Mouse (Mus musculus) MEL (cell line): ENCODE results near the gene Nr2e3. TPM values are rescaled to one million over a fixed set of nuclear protein-coding genes. Genes with fewer than 3 reads are reported as not detected.

Experiments used
- DNase-seq: peaks from one replicate; pipeline ENCODE4 v3.0.0; 2011; ENCODE audit warnings: low read depth, low spot score
- H3K27ac ChIP-seq: 2 replicates; pipeline ENCODE4 v1.5.1; 2012; ENCODE audit warnings: low read depth, mild to moderate bottlenecking, control low read depth, low read length, moderate library complexity; ENCODE audit not compliant: control insufficient read depth
- H3K27me3 ChIP-seq, 2 experiments: fragments of 150-350 bp in 1 of 2; sonication (generic) in 1 of 2; 2 replicates each; pipeline ENCODE4 v1.6.1; 2012; ENCODE audit warnings: low read length in 2 of 2, mild to moderate bottlenecking in 2 of 2, improper control_type of control experiment in 1 of 2, moderate library complexity in 1 of 2; ENCODE audit not compliant: insufficient read depth in 2 of 2, control insufficient read depth in 1 of 2
- H3K36me3 ChIP-seq, 2 experiments: 2 replicates each; pipeline ENCODE4 v1.6.1; 2012 to 2014; ENCODE audit warnings: low read length in 2 of 2, improper control_type of control experiment in 1 of 2, inconsistent platforms in 1 of 2, mild to moderate bottlenecking in 1 of 2; ENCODE audit not compliant: insufficient read depth in 2 of 2, control insufficient read depth in 1 of 2
- H3K4me1 ChIP-seq, 2 experiments: fragments of 150-350 bp in 1 of 2; sonication (generic) in 1 of 2; 2 replicates each; pipeline ENCODE4 v1.6.1; 2012; ENCODE audit warnings: low read length in 2 of 2, improper control_type of control experiment in 1 of 2, mild to moderate bottlenecking in 1 of 2; ENCODE audit not compliant: insufficient read depth in 2 of 2, control insufficient read depth in 1 of 2
- H3K4me3 ChIP-seq, 2 experiments: fragments of 150-350 bp in 1 of 2; sonication (generic) in 1 of 2; 2 replicates each; pipeline ENCODE4 v1.5.1; 2012; ENCODE audit warnings: low read depth in 2 of 2, low read length in 2 of 2, mild to moderate bottlenecking in 2 of 2, moderate library complexity in 2 of 2, control low read depth in 1 of 2, improper control_type of control experiment in 1 of 2; ENCODE audit not compliant: control insufficient read depth in 1 of 2, insufficient read depth in 1 of 2
- H3K79me2 ChIP-seq: 2 replicates; pipeline ENCODE4 v1.6.1; 2012; ENCODE audit warnings: mild to moderate bottlenecking, low read length, moderate library complexity; ENCODE audit not compliant: control insufficient read depth, poor library complexity, insufficient read depth
- H3K9ac ChIP-seq: 2 replicates; pipeline ENCODE4 v1.6.1; 2012; ENCODE audit warnings: low read depth, mild to moderate bottlenecking, control low read depth, low read length, moderate library complexity; ENCODE audit not compliant: control insufficient read depth, poor library complexity, severe bottlenecking
- H3K9me3 ChIP-seq: fragments of 150-350 bp; sonication (generic); replicated peaks from 2 replicates; pipeline ENCODE4 v1.6.1; 2012; ENCODE audit warnings: mild to moderate bottlenecking, low read length, improper control_type of control experiment, moderate library complexity; ENCODE audit not compliant: insufficient read depth
- BHLHE40 ChIP-seq: IDR thresholded peaks from 2 replicates; pipeline ENCODE4 v1.6.1; 2012; ENCODE audit warnings: low read depth, mild to moderate bottlenecking, inconsistent platforms, low read length, improper control_type of control experiment, borderline replicate concordance
- CTCF ChIP-seq, 3 experiments: IDR thresholded peaks in 2 of 3; conservative IDR thresholded peaks in 1 of 3; 2 replicates each; pipeline ENCODE4 v1.5.1; 2011 to 2012; ENCODE audit warnings: low read length in 3 of 3, low read depth in 2 of 3, mild to moderate bottlenecking in 2 of 3, improper control_type of control experiment in 1 of 3, inconsistent platforms in 1 of 3, mixed read lengths in 1 of 3, moderate library complexity in 1 of 3; ENCODE audit not compliant: control insufficient read depth in 1 of 3, insufficient read depth in 1 of 3, poor library complexity in 1 of 3, severe bottlenecking in 1 of 3
- ELF1 ChIP-seq: IDR thresholded peaks from 2 replicates; pipeline ENCODE4 v1.6.1; 2014; ENCODE audit warnings: low read depth, mild to moderate bottlenecking, inconsistent platforms, low read length, improper control_type of control experiment, moderate library complexity
- JUND ChIP-seq: IDR thresholded peaks from 2 replicates; pipeline ENCODE4 v1.6.1; 2011; ENCODE audit warnings: low read depth, mild to moderate bottlenecking, improper control_type of control experiment, low read length
- KAT2A ChIP-seq: conservative IDR thresholded peaks from 2 replicates; pipeline ENCODE4 v1.6.1; 2012; ENCODE audit warnings: low read depth, low read length, improper control_type of control experiment, inconsistent platforms
- MAFK ChIP-seq: IDR thresholded peaks from 2 replicates; pipeline ENCODE4 v1.6.1; 2011; ENCODE audit warnings: low read depth, mild to moderate bottlenecking, low read length, improper control_type of control experiment, borderline replicate concordance
- MAZ ChIP-seq: IDR thresholded peaks from 2 replicates; pipeline ENCODE4 v1.6.1; 2012; ENCODE audit warnings: low read depth, mild to moderate bottlenecking, inconsistent platforms, low read length, improper control_type of control experiment
- MYB ChIP-seq: IDR thresholded peaks from 2 replicates; pipeline ENCODE4 v1.6.1; 2011; ENCODE audit warnings: mild to moderate bottlenecking, low read depth, low read length, improper control_type of control experiment
- POLR2A ChIP-seq, 2 experiments: IDR thresholded peaks; 2 replicates each; pipeline ENCODE4 v1.6.1; 2011 to 2012; ENCODE audit warnings: low read length in 2 of 2, mild to moderate bottlenecking in 2 of 2, control low read depth in 1 of 2, improper control_type of control experiment in 1 of 2, low read depth in 1 of 2, moderate library complexity in 1 of 2; ENCODE audit not compliant: control insufficient read depth in 1 of 2, insufficient read depth in 1 of 2, poor library complexity in 1 of 2
- RAD21 ChIP-seq: IDR thresholded peaks from 2 replicates; pipeline ENCODE4 v1.6.1; 2011; ENCODE audit warnings: mild to moderate bottlenecking, low read depth, low read length, improper control_type of control experiment
- RCOR1 ChIP-seq: IDR thresholded peaks from 2 replicates; pipeline ENCODE4 v1.6.1; 2012; ENCODE audit warnings: low read depth, mild to moderate bottlenecking, inconsistent platforms, low read length, improper control_type of control experiment
- SIN3A ChIP-seq: IDR thresholded peaks from 2 replicates; pipeline ENCODE4 v1.6.1; 2012; ENCODE audit warnings: low read length, improper control_type of control experiment, inconsistent platforms
- SMC3 ChIP-seq: IDR thresholded peaks from 2 replicates; pipeline ENCODE4 v1.6.1; 2011; ENCODE audit warnings: low read depth, low read length, improper control_type of control experiment
- USF2 ChIP-seq, 2 experiments: IDR thresholded peaks; 2 replicates each; pipeline ENCODE4 v1.6.1; 2011 to 2012; ENCODE audit warnings: improper control_type of control experiment in 2 of 2, low read length in 2 of 2, borderline replicate concordance in 1 of 2, inconsistent platforms in 1 of 2, low read depth in 1 of 2, mild to moderate bottlenecking in 1 of 2; ENCODE audit not compliant: insufficient read depth in 1 of 2
- ZC3H11A ChIP-seq: IDR thresholded peaks from 2 replicates; pipeline ENCODE4 v1.6.1; 2012; ENCODE audit warnings: low read depth, mild to moderate bottlenecking, inconsistent platforms, low read length, improper control_type of control experiment
- ZKSCAN1 ChIP-seq: IDR thresholded peaks from 2 replicates; pipeline ENCODE4 v1.6.1; 2012; ENCODE audit warnings: low read depth, mild to moderate bottlenecking, inconsistent platforms, low read length, improper control_type of control experiment, moderate library complexity
- ZMIZ1 ChIP-seq: IDR thresholded peaks from 2 replicates; pipeline ENCODE4 v1.6.1; 2012; ENCODE audit warnings: low read depth, mild to moderate bottlenecking, inconsistent platforms, low read length, improper control_type of control experiment, moderate library complexity
- polyA plus RNA-seq, 2 experiments: library from polyadenylated mRNA; stranded (reverse) in 1 of 2; unstranded in 1 of 2; fragments of >175 nt in 1 of 2; fragments of >200 nt in 1 of 2; gene quantifications; 2 replicates each; pipeline versions ENCODE4 v1.2.1 to v1.2.4; 2012; ENCODE audit warnings: low replicate concordance in 2 of 2, low read depth in 1 of 2; ENCODE audit not compliant: insufficient read length in 2 of 2, insufficient read depth in 1 of 2, missing spikeins in 1 of 2
- total RNA-seq: library from RNA; depleted of rRNA; stranded (reverse); fragments of 300-350 nt; gene quantifications from 2 replicates; pipeline ENCODE4 v1.2.3, GENCODE M21; 2012

The Nr2e3 gene
- total and polyA plus RNA-seq, 3 experiments, result not detected

DNA sequence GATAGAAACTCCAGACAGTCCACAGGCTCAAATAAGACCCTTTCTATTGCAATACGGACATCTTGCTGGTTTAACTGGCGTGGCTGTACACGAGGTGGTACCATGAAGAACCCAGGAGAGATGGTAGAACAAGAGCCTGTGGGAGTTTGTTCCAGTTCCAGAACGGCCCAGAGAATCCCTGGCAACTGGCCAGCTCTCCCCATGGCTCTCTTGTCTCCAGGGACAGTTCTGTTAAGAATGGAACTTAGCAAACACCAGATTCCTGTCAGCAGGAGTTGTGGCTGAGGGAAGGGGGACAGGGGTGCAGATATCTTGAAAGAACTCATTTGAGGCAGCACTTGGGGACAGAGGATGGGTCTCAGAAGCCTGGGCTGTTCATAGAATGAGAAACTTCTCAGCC, 10.8 kb upstream of the Nr2e3 start:
- Histone ChIP-seq H3K79me2 (no peaks in the 10 kb centered on the region), H3K4me1 (peaks cover 0 to 2% of the 10 kb centered on the region in 2 experiments; a peak in 1 of 4 replicates), H3K27me3 (peaks cover 0 to 4% of the 10 kb centered on the region in 2 experiments), H3K9me3 (no peaks in the 10 kb centered on the region), H3K27ac (no peak overlapping the region), H3K9ac (no peak overlapping the region), H3K36me3 (no peaks in the 10 kb centered on the region), H3K4me3 (no peak overlapping the region)
- TF ChIP-seq BHLHE40 (no peak), SIN3A (no peak), MAZ (no peak), RCOR1 (no peak), KAT2A (no peak), ELF1 (no peak), JUND (no peak), ZMIZ1 (no peak), MYB (no peak), POLR2A (IDR thresholded peaks at IDR 0.05; ENCODE audit: control insufficient read depth in 1 of 2, insufficient read depth in 1 of 2, low read depth in 1 of 2, low read length in 2 of 2, poor library complexity in 1 of 2) (no peak), MAFK (no peak)
- no peak for DNase-seq

DNA sequence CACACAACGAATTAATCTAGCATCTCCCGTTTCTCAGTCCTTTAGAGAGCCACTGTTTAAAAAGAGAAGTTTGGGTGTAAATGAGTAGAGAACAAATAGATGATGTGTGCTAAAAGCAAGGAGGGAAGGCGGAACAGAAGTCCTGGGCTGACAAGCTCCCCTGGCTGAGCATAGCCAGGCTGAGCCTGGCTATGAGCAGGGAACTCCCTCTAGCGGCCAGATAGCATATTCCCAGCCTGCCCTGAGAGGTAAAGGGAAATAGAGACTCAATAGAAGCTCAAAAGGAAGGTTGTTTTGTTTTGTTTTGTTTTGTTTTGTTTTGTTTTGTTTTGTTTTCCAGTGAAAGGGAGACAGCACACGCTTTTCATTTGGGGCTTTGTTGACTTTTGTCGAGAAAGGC, 8.9 kb upstream of the Nr2e3 start:
- Histone ChIP-seq H3K4me3 (peak overlapping the region; percentile 25 to 35), H3K9me3 (no peaks in the 10 kb centered on the region), H3K4me1 (peaks cover 0 to 2% of the 10 kb centered on the region in 2 experiments; a peak in 1 of 4 replicates), H3K79me2 (no peaks in the 10 kb centered on the region), H3K9ac (no peak overlapping the region), H3K36me3 (no peaks in the 10 kb centered on the region), H3K27ac (no peak overlapping the region), H3K27me3 (peaks cover 0 to 4% of the 10 kb centered on the region in 2 experiments; a peak in 3 of 4 replicates)
- TF ChIP-seq SMC3 (peak; percentile 77), USF2 (IDR thresholded peaks at IDR 0.05; ENCODE audit: borderline replicate concordance in 1 of 2, insufficient read depth in 1 of 2, low read depth in 1 of 2, low read length in 2 of 2) (no peak), ZKSCAN1 (no peak), ZC3H11A (peak; percentile 65), MAZ (no peak), RAD21 (peak; percentile 77), CTCF (IDR thresholded peaks at IDR 0.05 in 2 of 3, conservative IDR thresholded peaks at IDR 0.05 in 1 of 3; ENCODE audit: control insufficient read depth in 1 of 3, insufficient read depth in 1 of 3, low read depth in 2 of 3, low read length in 3 of 3, poor library complexity in 1 of 3, severe bottlenecking in 1 of 3) (peak; percentile 87 to 88 (median 88))
- peak; percentile 82 for DNase-seq
